Mouse (Mus musculus): ENCODE data around the gene Jtb.

GRCm38 (mm10) chr3:90195644-90196043 is 35.8 kb upstream of the Jtb start:
- no peak for TF ChIP-seq CTCF (conservative IDR thresholded peaks at IDR 0.05; ENCODE audit: insufficient read depth, insufficient read length, low read depth, low read length)
- no peak for TF ChIP-seq POLR2A (IDR thresholded peaks at IDR 0.05; ENCODE audit: low read depth, low read length)
